ENCODE assay signal across 8 mouse cellular contexts in the genomic region with DNA sequence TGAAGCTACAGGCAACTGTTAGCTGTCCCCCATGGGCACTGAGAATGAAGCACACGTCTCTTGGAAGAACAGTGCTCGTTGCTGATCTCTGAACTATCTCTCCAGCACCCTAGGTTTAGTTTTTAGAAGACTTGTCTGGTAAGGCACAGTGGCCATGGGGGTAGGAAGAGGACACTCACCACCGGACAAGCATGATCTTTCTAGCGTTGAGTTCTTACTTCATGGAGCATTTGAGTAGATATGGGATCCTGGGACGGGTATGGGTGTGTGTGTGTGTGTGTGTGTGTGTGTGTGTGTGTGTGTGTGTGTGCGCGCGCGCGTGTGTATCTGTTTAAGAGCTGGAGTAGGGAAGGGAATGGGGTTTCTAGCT. TPM values are rescaled to one million over a fixed set of nuclear protein-coding genes. Genes with fewer than 3 reads are reported as not detected.
DNase-seq lines count a peak whose midpoint lies in the region; ATAC-seq and TF ChIP-seq lines count a peak whose summit lies in the region.

A gene (minus strand): TSS at position 170 of the 370 bp plus-strand sequence.

- H3K27ac ChIP-seq in kidney, postnatal 0 days, result peak within 1 kb of the TSS; percentile 85
- peak within 1 kb of the TSS; percentile 93 for H3K27ac ChIP-seq in hindbrain, embryonic 10.5 days
- peak within 1 kb of the TSS; percentile 94 for H3K27ac ChIP-seq in liver, embryonic 12.5 days

- H3K9ac ChIP-seq in kidney, postnatal 0 days (ENCODE audit: low read depth, low read length), result 0 out of 2 replicates have a peak within 1 kb of the TSS, but pooled peaks have one; percentile 40
- H3K9ac ChIP-seq in liver, embryonic 12.5 days, result peak within 1 kb of the TSS; percentile 71

- H3K4me3 ChIP-seq in kidney, postnatal 0 days (replicated peaks; ENCODE audit: low read depth, low read length), result peak within 1 kb of the TSS; percentile 63
- H3K4me3 ChIP-seq in hindbrain, embryonic 10.5 days, result peak within 1 kb of the TSS; percentile 99
- peak within 1 kb of the TSS; percentile 76 for H3K4me3 ChIP-seq in liver, embryonic 12.5 days

- no peak for TF ChIP-seq CTCF in kidney, postnatal 0 days (IDR thresholded peaks at IDR 0.05; ENCODE audit: low read depth)

- no peak for DNase-seq in kidney, postnatal 0 days (ENCODE audit: low spot score)
- DNase-seq in kidney, postnatal 10 days, result no peak
- no peak for DNase-seq in adrenal gland, postnatal 25 days
- DNase-seq in hindbrain, embryonic 10.5 days (ENCODE audit: low spot score), result no peak
- DNase-seq in gastrocnemius, postnatal 25 days, result no peak

- ATAC-seq in kidney, postnatal 0 days (replicated peaks; ENCODE audit: low FRiP score, low read depth), result no peak
- ATAC-seq in liver, embryonic 12.5 days, result no peak
- no peak for ATAC-seq in erythroid progenitor cell, adult 5-6 weeks (replicated peaks; ENCODE audit: low FRiP score, poor library complexity, severe bottlenecking)
- no peak for ATAC-seq in megakaryocyte-erythroid progenitor cell, adult 5-6 weeks (replicated peaks; ENCODE audit: low FRiP score, low TSS enrichment, poor library complexity, severe bottlenecking)

- no peaks in the 10 kb centered on the region for H3K27me3 ChIP-seq in kidney, postnatal 0 days (ENCODE audit: insufficient read depth, low read length)
- peaks cover 41% of the 10 kb centered on the region for H3K27me3 ChIP-seq in hindbrain, embryonic 10.5 days (ENCODE audit: insufficient read depth, poor library complexity, severe bottlenecking)
- H3K27me3 ChIP-seq in liver, embryonic 12.5 days (replicated peaks), result peaks cover 44% of the 10 kb centered on the region

- peak within 1 kb of the TSS; percentile 80 for H3K4me2 ChIP-seq in kidney, postnatal 0 days (ENCODE audit: low read length)
- peak within 1 kb of the TSS; percentile 97 for H3K4me2 ChIP-seq in liver, embryonic 12.5 days

- H3K36me3 ChIP-seq in kidney, postnatal 0 days (ENCODE audit: insufficient read depth, low read length), result peaks cover 20% of the 10 kb centered on the region
- H3K36me3 ChIP-seq in hindbrain, embryonic 10.5 days, result peaks cover 35% of the 10 kb centered on the region
- peaks cover 25% of the 10 kb centered on the region for H3K36me3 ChIP-seq in liver, embryonic 12.5 days

- H3K4me1 ChIP-seq in kidney, postnatal 0 days (replicated peaks; ENCODE audit: insufficient read depth, low read length), result peaks cover 26% of the 10 kb centered on the region
- H3K4me1 ChIP-seq in hindbrain, embryonic 10.5 days (replicated peaks), result peaks cover 87% of the 10 kb centered on the region
- H3K4me1 ChIP-seq in liver, embryonic 12.5 days, result peaks cover 86% of the 10 kb centered on the region

- 74% methylated on average over 10 of the region's 10 CpGs for WGBS in kidney, postnatal 0 days
- 74% methylated on average over 10 of the region's 10 CpGs for WGBS in hindbrain, embryonic 10.5 days
- 70% methylated on average over 10 of the region's 10 CpGs for whole genome bisulfite sequencing in liver, embryonic 12.5 days (ENCODE audit: insufficient replicate concordance)

- no peaks in the 10 kb centered on the region for H3K9me3 ChIP-seq in kidney, postnatal 0 days (replicated peaks; ENCODE audit: low read length)
- H3K9me3 ChIP-seq in hindbrain, embryonic 10.5 days, result no peaks in the 10 kb centered on the region
- no peaks in the 10 kb centered on the region for H3K9me3 ChIP-seq in liver, embryonic 12.5 days (replicated peaks)

RNA-seq across cellular contexts. Expression of the gene that starts here (rescaled TPM):
- 4.7 and 6.4 TPM in 2 replicates for polyA plus RNA-seq in kidney, postnatal 0 days (2015; fragmentation: Nextera tagmentation; extraction: Ambion mirVana)
- total RNA-seq in adrenal gland, postnatal 25 days (2021), result 45.4 and 67.9 TPM in 2 replicates
- polyA plus RNA-seq in hindbrain, embryonic 10.5 days (2016; fragmentation: Nextera tagmentation; extraction: Ambion mirVana), result 7.1 and 15.0 TPM in 2 replicates
- 0.94 and 0.96 TPM in 2 replicates for polyA plus RNA-seq in liver, embryonic 12.5 days (2016; fragmentation: Nextera tagmentation; extraction: Ambion mirVana)
- total RNA-seq in erythroid progenitor cell, adult 5-6 weeks (2015; ENCODE audit: low replicate concordance), result not detected in 2 replicates
- not detected in 2 replicates for total RNA-seq in erythroid progenitor cell, adult 5-6 weeks (2017; ENCODE audit: low replicate concordance)
- 5.2 and 10.5 TPM in 2 replicates for total RNA-seq in megakaryocyte-erythroid progenitor cell, adult 5-6 weeks (2014; fragmentation: Nextera tagmentation)
- 3.7 TPM in 1 of 2 replicates, not detected in the other for total RNA-seq in megakaryocyte-erythroid progenitor cell, adult 5-6 weeks (2017)
- total RNA-seq in gastrocnemius, postnatal 25 days (2021), result 1 to 10 TPM; 1.2 to 1.6 TPM
